Mouse (Mus musculus) hindbrain, postnatal 0 days (tissue): ENCODE measurements around the gene Slc30a3. TPM values are rescaled to one million over a fixed set of nuclear protein-coding genes. Genes with fewer than 3 reads are reported as not detected.
"Not testable (repeated sequence)": the region's sequence is repeated elsewhere in the genome, so short reads cannot be mapped to it uniquely, and the experiment has no call there.

ENCODE experiments used
- ATAC-seq: fragments of 200-750 bp; cut with Nextera tagmentation; 2 replicates; pipeline ENCODE4 v1.8.0; 2017; ENCODE audit warnings: mild to moderate bottlenecking, moderate TSS enrichment, moderate library complexity
- DNase-seq: peaks from one replicate; pipeline ENCODE4 v3.0.0-alpha.2; 2015; ENCODE audit warnings: low spot score
- H3K27ac ChIP-seq: fragments of 300-500 bp; sonication (generic); 2 replicates; pipeline ENCODE4 v1.5.1; 2014; ENCODE audit warnings: mild to moderate bottlenecking
- H3K27me3 ChIP-seq: fragments of 300-500 bp; sonication (generic); 2 replicates; pipeline ENCODE4 v1.6.1; 2014; ENCODE audit warnings: low read length, mixed read lengths; ENCODE audit not compliant: insufficient read depth
- H3K36me3 ChIP-seq: fragments of 300-500 bp; sonication (generic); 2 replicates; pipeline ENCODE4 v1.6.1; 2014; ENCODE audit warnings: low read length, mixed read lengths; ENCODE audit not compliant: insufficient read depth
- H3K4me1 ChIP-seq: fragments of 300-500 bp; sonication (generic); 2 replicates; pipeline ENCODE4 v1.6.1; 2014; ENCODE audit warnings: antibody characterized with exemption, low read length, mixed read lengths; ENCODE audit not compliant: insufficient read depth
- H3K4me2 ChIP-seq: fragments of 300-500 bp; sonication (generic); 2 replicates; pipeline ENCODE4 v1.6.1; 2014; ENCODE audit warnings: low read depth, mild to moderate bottlenecking, low read length, moderate library complexity, mixed read lengths
- H3K4me3 ChIP-seq: fragments of 300-500 bp; sonication (generic); 2 replicates; pipeline ENCODE4 v1.5.1; 2014; ENCODE audit warnings: low read length
- H3K9ac ChIP-seq: fragments of 300-500 bp; sonication (generic); replicated peaks from 2 replicates; pipeline ENCODE4 v1.6.1; 2014; ENCODE audit warnings: mild to moderate bottlenecking, low read length, moderate library complexity, mixed read lengths
- H3K9me3 ChIP-seq: fragments of 300-500 bp; sonication (generic); 2 replicates; pipeline ENCODE4 v1.6.1; 2016; ENCODE audit warnings: low read length, mixed read lengths
- CTCF ChIP-seq: IDR thresholded peaks from 2 replicates; pipeline ENCODE4 v1.5.1; 2016; ENCODE audit warnings: antibody characterized with exemption, control low read depth, low read depth
- WGBS: fragments of 180-500 bp; shearing (Covaris S2); extraction: QIAGEN DNeasy Blood & Tissue Kit; methylation state at CpG from one replicate; pipeline ENCODE4 v1.1.7; 2014; 5-methylcytosine and 5-hydroxymethylcytosine counted together
- polyA plus RNA-seq: library from polyadenylated mRNA; unstranded; fragments of >200 nt; fragmentation: Nextera tagmentation; extraction: Ambion mirVana; gene quantifications from 2 replicates; pipeline ENCODE4 v1.2.1, GENCODE M21; 2015
- total RNA-seq: library from RNA; depleted of rRNA; stranded (reverse); fragments of >200 nt; gene quantifications from 2 replicates; pipeline ENCODE4 v1.2.3, GENCODE M21; 2014

The Slc30a3 gene
- total and polyA plus RNA-seq, 2 experiments from 2014 or later, result 37.2 to 47.5 TPM

- no peaks in the 10 kb centered on the region for H3K9me3 ChIP-seq
- H3K36me3 ChIP-seq, result no peaks in the 10 kb centered on the region
- no peak overlapping the region for H3K27ac ChIP-seq
- no peak overlapping the region for H3K9ac ChIP-seq
- no peak for TF ChIP-seq CTCF
- no peak overlapping the region for H3K4me2 ChIP-seq
- H3K27me3 ChIP-seq, result no peaks in the 10 kb centered on the region
- no peak for ATAC-seq
- no peak for DNase-seq
- peaks cover 8% of the 10 kb centered on the region; the same call in 1 of the 2 replicates for H3K4me1 ChIP-seq
- no peak overlapping the region for H3K4me3 ChIP-seq
Observed at GRCm38 (mm10) chr5:31050427-31050826, 57.6 kb downstream of the Slc30a3 start.

DNA sequence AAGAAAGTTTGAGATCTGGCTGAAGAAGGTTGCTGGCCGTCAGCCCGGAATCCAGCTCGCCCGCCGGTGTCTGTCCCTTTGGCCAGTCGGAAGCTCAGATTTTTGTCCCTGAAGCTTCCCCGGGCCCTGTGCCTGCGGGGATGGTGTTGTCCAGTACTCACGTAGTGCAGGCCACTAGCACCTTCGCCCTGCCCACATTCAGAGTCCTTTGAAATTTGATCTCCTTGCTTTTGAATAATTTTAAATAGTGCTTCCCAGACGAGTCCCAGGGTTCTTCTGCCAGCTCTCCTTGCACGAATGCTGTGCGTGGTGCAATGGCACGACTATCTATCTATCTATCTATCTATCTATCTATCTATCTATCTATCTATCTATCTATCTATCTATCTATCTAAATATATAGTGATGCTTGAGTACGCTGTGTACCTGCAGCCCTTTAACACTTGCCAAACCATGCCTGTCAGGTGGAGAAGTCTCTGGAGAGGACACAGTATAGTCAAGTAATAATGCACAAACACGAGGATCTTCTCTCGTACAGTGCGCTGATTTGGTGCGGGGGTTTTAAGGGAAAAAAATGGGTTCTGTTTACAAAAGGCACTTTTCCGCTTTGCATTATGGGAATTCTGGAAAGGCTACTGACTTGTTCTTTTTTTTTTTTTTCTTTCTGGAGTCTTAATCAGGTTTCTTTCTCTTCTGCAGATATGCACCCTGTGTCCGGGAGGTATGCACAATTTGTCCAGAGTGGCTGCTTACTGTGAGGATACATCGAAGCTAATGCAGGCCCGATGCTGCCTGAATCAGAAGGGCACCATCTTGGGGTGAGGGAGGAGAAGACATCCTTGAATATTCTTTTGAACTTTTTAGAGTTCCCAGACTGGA is 59.0 kb downstream of the Slc30a3 start, which contains the start of gene Slc5a6:
TSS of gene Slc5a6 (minus strand) at position 162 of the 879 bp plus-strand sequence.
- Histone ChIP-seq H3K27ac (peak within 1 kb of the TSS; percentile 95), H3K4me3 (peak within 1 kb of the TSS; percentile 75), H3K4me2 (peak within 1 kb of the TSS; percentile 87), H3K9me3 (no peaks in the 10 kb centered on the region), H3K36me3 (peaks cover under 1% of the 10 kb centered on the region; the same call in 1 of the 2 replicates), H3K4me1 (peaks cover 2% of the 10 kb centered on the region; the same call in 1 of the 2 replicates), H3K9ac (peak within 1 kb of the TSS; percentile 83), H3K27me3 (no peaks in the 10 kb centered on the region)
- ATAC-seq (peak; percentile 45), DNase-seq (peak; percentile 76)
- TF ChIP-seq CTCF, result peak; percentile 70
- WGBS, result 1% methylated on average over 23 of the region's 23 CpGs

DNA sequence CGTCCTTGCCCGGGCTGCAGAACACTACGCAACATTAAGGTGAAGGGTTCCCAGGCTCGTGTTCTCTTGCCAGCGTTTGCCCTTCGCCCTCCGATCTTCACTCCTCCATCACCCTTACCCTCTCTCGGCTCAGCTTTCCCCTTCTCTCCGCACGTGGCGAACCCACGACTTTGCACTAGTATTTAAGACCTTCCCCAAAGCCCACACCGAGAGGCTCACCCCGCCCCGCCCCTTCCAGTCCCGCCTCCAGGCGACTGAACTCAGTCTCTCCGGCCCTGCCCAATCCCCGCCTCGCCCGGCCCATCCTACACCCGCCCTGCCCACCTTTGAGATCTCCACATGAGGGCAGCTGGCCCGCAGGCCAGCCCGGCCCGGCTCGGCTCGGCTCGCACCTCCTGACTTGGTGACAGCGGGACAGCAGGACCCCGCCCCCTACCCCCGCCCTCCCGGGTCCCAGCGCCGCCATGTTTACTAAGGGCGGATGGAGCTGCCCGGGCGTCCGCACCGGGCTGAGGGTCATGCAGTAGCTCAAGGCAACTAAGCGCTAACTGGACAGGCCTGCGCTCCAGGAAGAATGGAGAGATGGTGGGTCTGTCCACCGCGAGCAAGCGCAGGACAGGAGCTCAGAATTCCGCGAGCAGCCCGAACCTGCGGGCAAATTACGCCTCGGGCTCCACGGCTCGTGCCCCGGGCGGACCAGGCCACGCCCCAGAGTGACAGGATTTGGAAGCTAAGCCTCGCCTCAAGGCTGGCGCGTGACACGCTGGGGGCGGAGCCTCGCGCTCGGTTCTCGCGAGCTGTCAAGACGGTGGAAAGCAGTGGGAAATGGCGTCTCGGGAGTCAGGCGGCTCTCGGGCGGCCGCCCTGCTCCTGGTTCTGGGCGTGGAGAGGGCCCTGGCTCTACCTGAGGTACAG is 59.9 kb downstream of the Slc30a3 start, which contains the start of gene Atraid:
TSS of gene Atraid (plus strand) at position 465 of the 915 bp plus-strand sequence.
- peaks cover 9% of the 10 kb centered on the region; the same call in 1 of the 2 replicates for H3K36me3 ChIP-seq
- H3K4me2 ChIP-seq, result peak within 1 kb of the TSS; percentile 87
- no peaks in the 10 kb centered on the region for H3K9me3 ChIP-seq
- H3K27me3 ChIP-seq, result no peaks in the 10 kb centered on the region
- peak within 1 kb of the TSS; percentile 75 for H3K4me3 ChIP-seq
- peak within 1 kb of the TSS; percentile 83 for H3K9ac ChIP-seq
- TF ChIP-seq CTCF, result no peak
- no peaks in the 10 kb centered on the region for H3K4me1 ChIP-seq
- H3K27ac ChIP-seq, result peak within 1 kb of the TSS; percentile 95
- DNase-seq (peak; percentile 99), ATAC-seq (peak; percentile 98)
- under 1% methylated on average over 73 of the region's 73 CpGs for WGBS

DNA sequence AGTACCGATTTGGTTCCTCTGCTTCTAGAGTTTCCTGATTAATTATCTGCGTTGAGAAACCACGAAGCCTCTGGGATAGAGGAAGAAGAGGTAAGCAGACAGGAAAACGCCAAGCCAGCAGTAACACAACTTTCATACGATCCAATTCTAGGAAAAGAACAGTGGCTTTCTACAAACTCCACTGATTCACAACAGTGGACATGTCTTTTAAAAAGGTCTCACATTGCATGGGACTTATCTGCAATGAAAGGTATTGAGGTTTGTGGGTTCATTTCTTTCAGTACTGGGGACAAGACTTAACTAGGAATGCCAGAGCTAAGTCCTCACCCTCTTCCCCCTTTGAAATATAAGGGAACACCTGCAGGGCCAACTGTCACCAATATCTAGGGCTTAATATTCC is 61.0 kb downstream of the Slc30a3 start:
- no peak for TF ChIP-seq CTCF
- Histone ChIP-seq H3K4me2 (peak overlapping the region; percentile 87), H3K4me1 (no peaks in the 10 kb centered on the region), H3K27ac (peak overlapping the region; percentile 95; the same call in 1 of the 2 replicates), H3K36me3 (peaks cover 16% of the 10 kb centered on the region; the same call in 1 of the 2 replicates), H3K27me3 (no peaks in the 10 kb centered on the region), H3K9ac (peak overlapping the region; percentile 83; the same call in 1 of the 2 replicates), H3K4me3 (peak overlapping the region; percentile 75), H3K9me3 (no peaks in the 10 kb centered on the region)
- WGBS, result 83% methylated on average over 5 of the region's 5 CpGs
- DNase-seq, result no peak
- no peak for ATAC-seq

DNA sequence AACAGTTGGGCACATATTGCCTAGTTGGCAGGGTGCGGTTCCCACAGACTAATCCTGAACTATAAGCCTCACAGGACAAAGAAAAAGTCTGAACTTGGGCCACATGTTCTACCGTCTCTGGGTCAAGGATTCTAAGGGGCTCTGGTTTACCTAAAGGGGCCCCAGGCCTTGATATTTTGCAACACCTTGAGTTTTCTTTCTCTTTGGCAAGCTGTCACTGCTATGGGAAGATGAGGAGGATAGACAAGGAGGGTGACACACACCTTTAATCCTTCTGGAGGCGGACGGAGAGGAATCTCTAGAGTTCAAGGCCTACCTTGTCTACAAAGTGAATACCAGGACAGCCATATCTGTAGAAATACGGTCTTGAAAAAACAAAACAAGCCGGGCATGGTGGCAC is 61.6 kb downstream of the Slc30a3 start:
- Histone ChIP-seq H3K9ac (no peak overlapping the region), H3K27ac (no peak overlapping the region), H3K4me1 (no peaks in the 10 kb centered on the region), H3K4me2 (no peak overlapping the region), H3K4me3 (no peak overlapping the region), H3K36me3 (peaks cover 16% of the 10 kb centered on the region; the same call in 1 of the 2 replicates), H3K27me3 (no peaks in the 10 kb centered on the region), H3K9me3 (no peaks in the 10 kb centered on the region)
- WGBS, result 92% methylated on average over 6 of the region's 6 CpGs
- DNase-seq (no peak), ATAC-seq (no peak)
- no peak for TF ChIP-seq CTCF

- H3K27me3 ChIP-seq, result no peaks in the 10 kb centered on the region
- H3K9ac ChIP-seq, result no peak overlapping the region
- H3K9me3 ChIP-seq, result no peaks in the 10 kb centered on the region
- no peak for ATAC-seq
- no peak overlapping the region for H3K27ac ChIP-seq
- WGBS, result 90% methylated on average over 7 of the region's 7 CpGs
- H3K36me3 ChIP-seq, result peaks cover 18% of the 10 kb centered on the region
- no peak overlapping the region for H3K4me2 ChIP-seq
- no peak for TF ChIP-seq CTCF
- H3K4me1 ChIP-seq, result no peaks in the 10 kb centered on the region
- no peak for DNase-seq
- no peak overlapping the region for H3K4me3 ChIP-seq
Observed at GRCm38 (mm10) chr5:31038171-31038845, 69.7 kb downstream of the Slc30a3 start.

GRCm38 (mm10) chr5:31036556-31036955 is 71.5 kb downstream of the Slc30a3 start:
- not testable (repeated sequence) for H3K4me2 ChIP-seq, H3K4me3 ChIP-seq, H3K9me3 ChIP-seq, H3K36me3 ChIP-seq, H3K27ac ChIP-seq, H3K9ac ChIP-seq, ATAC-seq, H3K27me3 ChIP-seq, H3K4me1 ChIP-seq, DNase-seq
- WGBS, result 89% methylated on average over 11 of the region's 11 CpGs
